Mouse (Mus musculus) lung, embryonic 14.5 days (tissue): ENCODE data around the gene Ube2n. TPM values are rescaled to one million over a fixed set of nuclear protein-coding genes. Genes with fewer than 3 reads are reported as not detected.

Source experiments
- ATAC-seq: fragments of 200-750 bp; cut with Nextera tagmentation; 2 replicates; pipeline ENCODE4 v1.8.0; 2017; ENCODE audit warnings: mild to moderate bottlenecking, moderate TSS enrichment, moderate library complexity; ENCODE audit not compliant: insufficient read depth
- DNase-seq: peaks from one replicate; pipeline ENCODE4 v3.0.0-alpha.2; 2015
- H3K27ac ChIP-seq: fragments of 300-500 bp; sonication (generic); 2 replicates; pipeline ENCODE4 v1.5.1; 2014; ENCODE audit warnings: low read depth, mild to moderate bottlenecking, moderate library complexity
- H3K27me3 ChIP-seq: fragments of 300-500 bp; sonication (generic); 2 replicates; pipeline ENCODE4 v1.6.1; 2014; ENCODE audit warnings: low read length, control low read depth; ENCODE audit not compliant: insufficient read depth
- H3K36me3 ChIP-seq: fragments of 300-500 bp; sonication (generic); 2 replicates; pipeline ENCODE4 v1.6.1; 2014; ENCODE audit warnings: control low read depth; ENCODE audit not compliant: insufficient read depth
- H3K4me1 ChIP-seq: fragments of 300-500 bp; sonication (generic); 2 replicates; pipeline ENCODE4 v1.6.1; 2014; ENCODE audit warnings: antibody characterized with exemption, control low read depth; ENCODE audit not compliant: insufficient read depth
- H3K4me2 ChIP-seq: fragments of 300-500 bp; sonication (generic); 2 replicates; pipeline ENCODE4 v1.6.1; 2014; ENCODE audit warnings: mild to moderate bottlenecking
- H3K4me3 ChIP-seq: fragments of 300-500 bp; sonication (generic); 2 replicates; pipeline ENCODE4 v1.5.1; 2014; ENCODE audit warnings: low read depth, low read length
- H3K9ac ChIP-seq: fragments of 300-500 bp; sonication (generic); 2 replicates; pipeline ENCODE4 v1.6.1; 2014
- H3K9me3 ChIP-seq: fragments of 300-500 bp; sonication (generic); 2 replicates; pipeline ENCODE4 v1.6.1; 2016; ENCODE audit warnings: low read depth, low read length, control low read depth
- CTCF ChIP-seq: IDR thresholded peaks from 2 replicates; pipeline ENCODE4 v1.5.1; 2016; ENCODE audit warnings: antibody characterized with exemption, low read depth
- WGBS: fragments of 180-500 bp; shearing (Covaris S2); extraction: QIAGEN DNeasy Blood & Tissue Kit; methylation state at CpG from one replicate; pipeline ENCODE4 v1.1.7; 2014; 5-methylcytosine and 5-hydroxymethylcytosine counted together
- polyA plus RNA-seq: library from polyadenylated mRNA; unstranded; fragments of >200 nt; fragmentation: Nextera tagmentation; extraction: Ambion mirVana; gene quantifications from 2 replicates; pipeline ENCODE4 v1.2.1, GENCODE M21; 2014

The Ube2n gene
- 420 and 425 TPM in 2 replicates for polyA plus RNA-seq

DNA sequence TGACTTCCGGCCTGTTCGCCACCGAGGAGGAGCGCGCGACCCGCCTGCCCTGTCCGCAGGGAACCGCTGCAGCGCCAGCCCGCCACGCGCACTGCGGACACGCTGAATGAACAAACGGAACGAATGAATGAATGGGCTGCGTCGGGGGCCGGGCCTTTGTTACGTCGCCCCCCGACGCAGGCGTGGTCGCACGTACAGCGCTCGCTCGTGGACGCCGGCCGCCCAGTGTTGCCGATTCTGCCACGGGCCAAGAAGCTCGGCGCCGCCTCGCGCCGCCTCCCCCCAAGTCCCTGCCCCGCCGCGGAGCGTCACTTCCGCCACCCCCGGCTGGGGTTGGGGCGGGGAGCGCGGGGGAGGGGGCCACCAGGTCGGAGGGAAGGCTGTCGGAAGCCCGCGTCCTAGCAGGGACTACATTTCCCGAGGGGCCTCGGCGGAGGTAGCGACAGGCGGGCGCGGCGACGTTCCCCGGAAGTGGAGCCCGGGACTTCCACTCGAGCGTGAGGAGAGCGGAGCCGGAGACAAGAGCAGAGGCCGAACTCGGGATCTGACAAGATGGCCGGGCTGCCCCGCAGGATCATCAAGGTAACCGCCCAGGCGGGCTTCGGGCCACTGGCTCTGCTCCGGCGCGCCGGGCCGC is at the start of gene Ube2n:
Gene Ube2n, plus strand, starts transcription at position 490 of the 637 bp plus-strand sequence.
- WGBS = under 1% methylated on average over 69 of the region's 81 CpGs
- no peak for TF ChIP-seq CTCF
- H3K9ac ChIP-seq = peak within 1 kb of the TSS; percentile 97
- H3K9me3 ChIP-seq = no peaks in the 10 kb centered on the region
- H3K36me3 ChIP-seq = peaks cover 7% of the 10 kb centered on the region; the same call in 1 of the 2 replicates
- peak; percentile 97 for ATAC-seq
- no peaks in the 10 kb centered on the region for H3K4me1 ChIP-seq
- no peaks in the 10 kb centered on the region for H3K27me3 ChIP-seq
- DNase-seq = peak; percentile 98
- peak within 1 kb of the TSS; percentile 98 for H3K27ac ChIP-seq
- peak within 1 kb of the TSS; percentile 76 for H3K4me2 ChIP-seq
- peak within 1 kb of the TSS; percentile 99 for H3K4me3 ChIP-seq

DNA sequence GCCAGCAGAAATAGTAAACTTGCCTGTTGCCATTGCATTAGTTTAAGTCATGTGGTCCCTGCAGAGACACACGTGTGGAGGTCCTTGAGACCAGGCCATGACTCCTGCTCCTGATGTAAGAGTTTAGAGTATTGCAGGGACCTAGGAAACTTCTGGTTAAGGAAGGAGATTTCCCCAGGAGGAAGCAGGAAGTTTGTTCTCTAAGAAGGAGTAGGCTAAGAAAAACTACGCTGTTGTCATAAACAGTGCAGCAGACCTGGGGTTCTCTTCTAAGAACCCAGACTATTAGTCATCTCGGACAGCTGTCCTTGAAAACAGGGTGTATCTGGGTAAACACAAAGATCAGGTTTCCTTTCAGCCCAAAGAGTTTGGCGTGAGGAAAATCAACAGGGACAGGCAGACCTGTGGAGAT is 49.5 kb upstream of the Ube2n start:
- Histone ChIP-seq H3K9me3 (no peaks in the 10 kb centered on the region), H3K27me3 (no peaks in the 10 kb centered on the region), H3K4me2 (no peak overlapping the region), H3K27ac (no peak overlapping the region), H3K4me1 (no peaks in the 10 kb centered on the region), H3K4me3 (no peak overlapping the region), H3K36me3 (no peaks in the 10 kb centered on the region), H3K9ac (no peak overlapping the region)
- ATAC-seq (peak; percentile 31; the same call in 1 of the 2 replicates), DNase-seq (peak; percentile 45)
- no peak for TF ChIP-seq CTCF
- 15% methylated on average over 4 of the region's 4 CpGs for WGBS

DNA sequence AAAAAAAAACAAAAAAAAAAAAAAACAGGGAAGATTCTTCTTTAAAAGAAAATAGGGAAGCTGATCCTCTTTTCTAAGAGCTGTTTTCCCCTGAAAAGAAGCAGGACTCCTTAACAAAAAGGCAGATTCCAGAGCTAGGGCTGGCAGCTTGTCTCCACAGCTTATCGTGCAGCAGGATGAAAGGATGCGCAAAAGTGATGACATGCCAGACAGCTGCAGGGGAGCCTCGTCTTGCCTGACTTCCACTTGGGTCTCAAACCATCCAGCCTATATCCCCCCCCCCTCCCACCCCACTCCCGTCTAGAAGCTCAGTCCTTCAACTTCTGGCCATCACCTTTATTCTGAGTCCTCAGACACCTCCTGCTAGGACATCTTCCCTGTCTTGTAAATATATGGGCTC is 46.1 kb upstream of the Ube2n start:
- Histone ChIP-seq H3K4me3 (no peak overlapping the region), H3K36me3 (no peaks in the 10 kb centered on the region), H3K4me2 (no peak overlapping the region), H3K9me3 (no peaks in the 10 kb centered on the region), H3K27me3 (no peaks in the 10 kb centered on the region), H3K9ac (no peak overlapping the region), H3K27ac (no peak overlapping the region), H3K4me1 (no peaks in the 10 kb centered on the region)
- no peak for DNase-seq
- no peak for ATAC-seq
- TF ChIP-seq CTCF = no peak
- 45% methylated on average over 4 of the region's 4 CpGs for WGBS

DNA sequence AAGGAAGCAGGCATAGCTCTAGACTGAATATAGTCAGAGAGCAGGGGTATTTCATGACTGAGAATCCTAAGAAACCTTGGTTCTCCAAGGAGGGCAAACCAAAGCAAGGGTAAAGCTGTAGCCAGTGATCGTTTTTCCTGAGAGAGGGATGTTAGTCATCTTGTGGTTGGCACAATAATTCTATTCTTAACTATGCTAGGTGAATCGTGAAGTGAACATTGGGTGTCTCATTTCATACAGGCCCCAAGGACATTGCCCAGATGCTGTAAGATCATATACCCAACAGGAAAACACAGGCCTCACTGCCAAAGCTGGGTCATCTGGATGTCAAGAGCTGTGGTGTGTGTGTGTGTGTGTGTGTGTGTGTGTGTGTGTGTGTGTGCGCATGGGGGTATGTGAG is 43.8 kb upstream of the Ube2n start:
- Histone ChIP-seq H3K36me3 (no peaks in the 10 kb centered on the region), H3K9me3 (no peaks in the 10 kb centered on the region), H3K9ac (no peak overlapping the region), H3K27me3 (no peaks in the 10 kb centered on the region), H3K4me3 (no peak overlapping the region), H3K27ac (no peak overlapping the region), H3K4me1 (no peaks in the 10 kb centered on the region), H3K4me2 (no peak overlapping the region)
- WGBS = 75% methylated on average over 3 of the region's 3 CpGs
- TF ChIP-seq CTCF = no peak
- no peak for ATAC-seq
- no peak for DNase-seq

DNA sequence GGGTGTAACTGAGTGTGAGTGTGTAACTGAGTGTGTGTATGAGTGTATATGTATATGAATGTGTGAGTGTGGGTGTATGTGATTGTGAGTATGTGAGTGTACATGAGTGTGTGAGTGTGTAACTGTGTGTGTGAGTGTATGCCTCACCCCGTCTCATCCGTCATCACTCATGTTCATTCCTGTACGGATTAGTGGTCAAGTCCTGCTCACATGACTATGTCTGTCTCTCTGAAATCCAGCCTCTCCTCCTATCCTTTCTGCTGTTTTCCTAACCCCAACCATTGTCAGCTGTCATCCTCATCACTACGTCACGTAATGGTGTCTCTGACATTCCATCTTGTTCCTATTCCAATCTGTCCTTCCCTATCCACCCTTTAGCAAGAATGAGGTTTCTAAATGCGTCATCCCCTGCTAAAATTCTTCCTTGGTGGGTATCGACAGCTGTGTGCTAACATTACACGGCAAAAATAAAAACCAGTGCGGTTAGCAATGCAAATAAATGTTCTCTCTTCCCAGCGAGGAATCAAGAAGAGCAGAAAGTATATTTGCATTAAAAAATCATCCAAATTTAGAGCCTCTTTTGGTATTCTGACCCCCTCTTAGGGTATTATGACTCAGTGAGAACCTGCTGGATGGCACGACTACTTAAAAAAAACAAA is 42.9 kb upstream of the Ube2n start:
- Histone ChIP-seq H3K4me1 (no peaks in the 10 kb centered on the region), H3K27me3 (no peaks in the 10 kb centered on the region), H3K27ac (no peak overlapping the region), H3K36me3 (no peaks in the 10 kb centered on the region), H3K9me3 (no peaks in the 10 kb centered on the region), H3K4me3 (no peak overlapping the region), H3K9ac (no peak overlapping the region), H3K4me2 (no peak overlapping the region)
- WGBS = 83% methylated on average over 11 of the region's 11 CpGs
- DNase-seq (no peak), ATAC-seq (no peak)
- no peak for TF ChIP-seq CTCF

DNA sequence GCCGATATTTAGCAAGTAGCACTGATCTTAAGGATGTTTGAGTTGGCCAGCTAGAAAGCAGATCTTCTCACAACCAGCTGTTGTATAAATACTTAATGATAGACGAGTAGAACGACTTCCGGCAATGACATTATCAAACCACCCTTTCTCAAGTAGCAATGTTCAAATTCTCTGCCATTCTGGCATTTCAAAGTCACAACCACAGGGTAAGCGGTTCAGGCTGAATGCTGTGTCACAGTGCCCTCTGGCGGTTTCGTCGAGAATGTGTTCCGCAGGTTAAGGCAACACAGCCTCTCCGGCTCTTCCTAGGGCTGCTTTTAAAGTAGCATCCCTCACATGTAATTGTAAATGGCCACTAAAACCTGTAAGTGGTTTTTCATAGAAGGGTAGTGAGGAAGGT is 39.0 kb upstream of the Ube2n start:
- WGBS = 5% methylated on average over 10 of the region's 10 CpGs
- Histone ChIP-seq H3K4me3 (no peak overlapping the region), H3K4me1 (no peaks in the 10 kb centered on the region), H3K4me2 (no peak overlapping the region), H3K9ac (no peak overlapping the region), H3K27me3 (no peaks in the 10 kb centered on the region), H3K27ac (no peak overlapping the region), H3K9me3 (no peaks in the 10 kb centered on the region), H3K36me3 (0 out of 2 replicates have a peak, but pooled peaks cover 2% of the 10 kb centered on the region)
- DNase-seq = peak; percentile 96
- peak; percentile 96 for TF ChIP-seq CTCF
- ATAC-seq = peak; percentile 83

DNA sequence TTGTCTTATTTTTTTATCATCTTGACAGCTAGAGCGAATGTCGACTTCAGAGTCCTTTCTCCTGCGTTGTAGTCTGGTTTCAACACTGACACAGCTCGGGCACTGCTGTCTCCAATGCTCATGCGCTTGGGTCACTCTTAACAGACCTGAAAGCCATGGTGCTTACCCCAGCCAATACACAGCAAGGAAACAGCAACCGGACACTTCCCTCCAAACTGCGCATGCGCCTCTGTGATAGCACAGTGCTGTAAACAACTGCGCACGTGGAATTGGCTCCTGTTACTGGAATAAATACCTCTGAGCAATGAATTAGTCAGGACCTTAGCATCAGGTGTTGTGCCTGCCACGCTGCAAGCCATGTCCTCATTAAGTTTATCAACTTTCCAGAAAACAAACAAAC is 37.4 kb upstream of the Ube2n start:
- no peaks in the 10 kb centered on the region for H3K9me3 ChIP-seq
- no peak overlapping the region for H3K27ac ChIP-seq
- peaks cover 8% of the 10 kb centered on the region for H3K36me3 ChIP-seq
- H3K4me3 ChIP-seq = no peak overlapping the region
- no peak overlapping the region for H3K4me2 ChIP-seq
- ATAC-seq (no peak), DNase-seq (no peak)
- H3K27me3 ChIP-seq = no peaks in the 10 kb centered on the region
- WGBS = 79% methylated on average over 11 of the region's 11 CpGs
- H3K9ac ChIP-seq = no peak overlapping the region
- no peak for TF ChIP-seq CTCF
- no peaks in the 10 kb centered on the region for H3K4me1 ChIP-seq
